ENCODE assay signal across 18 mouse cellular contexts in genomic region chr4:50763914-50764313, GRCm38 (mm10).
"Had no signal": no experiment of that assay in that cellular context is flagged by ENCODE, and none has a peak within 500 bp of the region (broad histone marks: within the 10 kb centered on the region; RNA-seq: fewer than 3 reads in every experiment).

No protein-coding gene starts in this region.

- H3K9me3 ChIP-seq: neural tube, embryonic 13.5 days; neural tube, embryonic 15.5 days had no signal

- H3K4me1 ChIP-seq: neural tube, embryonic 13.5 days; neural tube, embryonic 15.5 days had no signal

- H3K4me2 ChIP-seq: lung, embryonic 14.5 days; midbrain, embryonic 11.5 days; neural tube, embryonic 13.5 days; neural tube, embryonic 15.5 days had no signal

- ATAC-seq: midbrain, embryonic 16.5 days had no signal

- H3K4me3 ChIP-seq: myocyte; neural tube, embryonic 13.5 days; neural tube, embryonic 15.5 days had no signal

- H3K9ac ChIP-seq: lung, embryonic 14.5 days; neural tube, embryonic 13.5 days; neural tube, embryonic 15.5 days had no signal

- DNase-seq: lung, adult 18-20 months; lung, embryonic 14.5 days; lung, postnatal 10 days; lung, postnatal 4 days; midbrain, embryonic 14.5 days; retina, postnatal 1 day; right cerebral cortex, adult 18-20 months; right cerebral cortex, postnatal 25 days; right cerebral cortex, postnatal 4 days; spleen, adult 18-20 months; thymus, adult 18-20 months; thymus, postnatal 14 days; thymus, postnatal 36 days had no signal

- H3K27me3 ChIP-seq: neural tube, embryonic 13.5 days; neural tube, embryonic 15.5 days had no signal

- H3K36me3 ChIP-seq: neural tube, embryonic 13.5 days; neural tube, embryonic 15.5 days had no signal

- H3K27ac ChIP-seq: neural tube, embryonic 13.5 days; neural tube, embryonic 15.5 days had no signal
